Mouse (Mus musculus): ENCODE measurements at regions not wholly inside any gene's neighbourhood (a gene's known extent, or its start where the extent isn't known, plus 50 kb on each side); places are given as distances from the start of the nearest gene placed in this dataset.

DNA sequence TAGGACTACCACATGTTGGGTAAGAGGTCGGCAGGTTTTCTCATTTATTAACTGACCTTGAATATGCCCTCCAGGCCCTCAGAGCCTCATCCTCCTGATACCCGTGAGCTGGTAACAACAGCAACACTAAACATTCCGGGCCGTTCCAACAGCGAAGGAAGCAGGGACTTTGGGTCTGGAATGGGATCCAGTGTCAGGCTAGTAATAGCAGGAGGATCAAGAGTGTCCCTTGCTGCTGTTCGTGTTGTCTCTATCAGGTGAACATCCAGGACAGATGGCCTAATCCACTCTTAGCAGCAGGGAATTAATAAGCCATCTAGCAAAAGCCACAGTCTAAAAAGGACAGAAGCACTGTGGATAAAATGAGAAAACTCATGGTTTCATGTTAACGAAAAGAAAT, 106.7 kb downstream of the Cpeb2 start:
- Histone ChIP-seq H3K4me3 (no peak overlapping the region), H3K27ac (no peak overlapping the region)
- DNase-seq (ENCODE audit: low spot score in 2 of 2), result no peak
- TF ChIP-seq CTCF (conservative IDR thresholded peaks at IDR 0.05), result no peak

GRCm38 (mm10) chr5:43341475-43341874, 108.5 kb downstream of the Cpeb2 start:
- no peak for TF ChIP-seq CTCF (conservative IDR thresholded peaks at IDR 0.05)
- no peak for DNase-seq (ENCODE audit: low spot score in 2 of 2)
- H3K4me3 ChIP-seq, result no peak overlapping the region

DNA sequence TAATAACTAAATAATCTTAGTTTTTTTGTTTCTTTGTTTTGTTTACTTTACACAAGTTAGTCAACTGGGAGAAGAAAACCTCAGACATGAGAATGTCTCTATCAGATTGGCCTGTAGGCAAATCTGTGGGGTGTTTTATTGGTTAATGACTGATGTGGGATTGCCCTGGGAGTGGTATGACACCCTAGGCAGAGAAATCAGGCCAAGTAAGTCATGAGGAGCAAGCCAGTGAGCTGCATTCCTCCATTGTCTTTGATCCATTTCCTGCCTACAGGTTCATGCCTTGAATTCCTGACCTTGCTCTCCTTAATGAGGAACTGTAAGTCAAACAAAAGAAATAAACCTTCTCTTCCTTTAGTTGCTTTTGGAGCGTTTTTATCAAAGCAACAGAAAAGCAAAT, 111.5 kb downstream of the Cpeb2 start:
- no peak for TF ChIP-seq CTCF (conservative IDR thresholded peaks at IDR 0.05)
- DNase-seq (ENCODE audit: low spot score in 2 of 2), result no peak
- H3K4me3 ChIP-seq, result no peak overlapping the region
- no peak overlapping the region for H3K27ac ChIP-seq

More at GRCm38 (mm10) chr5:43341475-43341874, 108.5 kb downstream of the Cpeb2 start:
- H3K27ac ChIP-seq, result no peak overlapping the region

GRCm38 (mm10) chr5:43350987-43351386, 118.0 kb downstream of the Cpeb2 start:
- no peak overlapping the region for H3K27ac ChIP-seq
- TF ChIP-seq CTCF (conservative IDR thresholded peaks at IDR 0.05), result no peak
- DNase-seq (ENCODE audit: low spot score in 2 of 2), result no peak
- H3K4me3 ChIP-seq, result no peak overlapping the region

DNA sequence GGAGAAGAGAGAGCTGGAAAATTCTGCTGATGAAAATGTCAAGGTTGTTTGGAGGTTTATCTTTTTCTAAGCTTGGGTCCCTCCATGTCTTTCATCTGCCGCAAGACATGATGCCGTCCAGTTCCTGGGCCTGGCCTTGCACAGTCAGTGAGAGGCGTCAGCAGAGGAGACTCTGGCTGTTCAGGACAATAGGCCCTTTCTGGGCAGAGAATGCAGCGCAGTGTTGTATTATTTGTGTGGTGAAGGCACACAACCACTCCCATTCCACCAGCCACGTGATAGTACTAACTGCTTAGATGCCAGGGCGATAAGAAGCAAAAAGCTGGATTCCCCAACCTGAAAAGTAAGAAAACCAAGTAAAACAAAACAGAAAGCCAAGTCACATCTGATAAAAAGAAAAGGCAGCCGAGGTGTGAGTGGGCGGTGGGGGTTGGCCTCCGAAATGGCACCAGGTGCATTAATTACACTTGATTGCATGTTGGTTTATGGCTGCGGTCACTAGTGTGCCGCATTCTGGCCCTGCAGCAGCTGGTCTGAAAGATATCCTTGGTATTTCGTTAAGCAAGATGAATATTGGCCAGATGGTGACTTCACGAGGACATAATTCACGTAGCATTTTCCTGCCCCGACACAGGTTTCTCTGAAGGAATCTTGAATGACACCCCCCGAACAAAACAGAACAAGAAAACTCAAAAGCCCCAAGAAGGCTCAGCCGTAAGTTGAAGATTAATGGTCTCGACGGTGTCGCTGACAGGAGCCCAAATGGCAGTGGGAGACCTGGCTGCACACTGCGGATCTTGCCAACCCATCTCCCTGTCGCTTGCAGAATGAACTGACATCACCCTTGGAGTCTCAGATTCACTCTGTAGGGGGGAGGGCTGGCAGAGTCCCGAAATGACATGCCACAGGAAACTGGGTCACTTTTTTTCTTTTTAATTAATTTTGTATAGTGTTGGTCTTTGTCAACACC, 120.3 kb downstream of the Cpeb2 start:
- H3K27ac ChIP-seq, result peak overlapping the region; percentile 47; the same call in 1 of the 2 replicates
- no peak for DNase-seq (ENCODE audit: low spot score in 2 of 2)
- TF ChIP-seq CTCF (conservative IDR thresholded peaks at IDR 0.05), result no peak
- H3K4me3 ChIP-seq, result no peak overlapping the region

DNA sequence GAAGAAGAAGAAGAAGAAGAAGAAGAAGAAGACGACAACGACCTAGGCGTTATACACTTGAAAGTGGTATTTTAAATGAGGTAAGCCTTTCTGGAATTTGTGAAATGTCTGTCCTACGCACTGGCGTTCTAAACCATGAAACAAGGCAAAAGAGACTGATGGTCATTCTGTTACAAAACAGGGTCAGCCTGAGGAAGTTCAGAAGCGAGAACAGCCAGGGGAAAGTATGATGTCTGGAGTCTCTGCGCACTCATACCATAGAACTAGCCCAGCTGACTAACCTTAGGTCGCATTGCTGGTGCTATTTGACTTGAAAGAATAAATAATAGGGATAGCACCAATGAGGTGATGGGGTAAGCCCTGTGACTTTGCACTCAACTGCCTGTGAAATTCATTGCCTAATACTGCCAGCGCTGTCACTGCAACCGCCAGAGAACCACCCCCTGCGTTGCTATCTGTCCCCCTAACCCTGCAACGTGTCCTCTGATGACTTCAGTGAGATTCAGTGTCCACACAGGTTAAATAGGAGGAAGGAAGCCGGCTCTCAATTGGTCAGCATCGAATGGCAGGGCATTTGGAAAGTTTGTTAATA, 121.5 kb downstream of the Cpeb2 start:
- Histone ChIP-seq H3K27ac (peak overlapping the region; percentile 85), H3K4me3 (peak overlapping the region; percentile 52)
- TF ChIP-seq CTCF (conservative IDR thresholded peaks at IDR 0.05), result no peak
- DNase-seq (ENCODE audit: low spot score in 2 of 2), result no peak

- TF ChIP-seq CTCF (conservative IDR thresholded peaks at IDR 0.05), result peak; percentile 30
- DNase-seq (ENCODE audit: low spot score in 2 of 2), result peak; percentile 76 to 86
- Histone ChIP-seq H3K27ac (peak overlapping the region; percentile 85), H3K4me3 (peak overlapping the region; percentile 52)
These were observed 122.1 kb downstream of the Cpeb2 start for GRCm38 (mm10) chr5:43355026-43355580.

DNA sequence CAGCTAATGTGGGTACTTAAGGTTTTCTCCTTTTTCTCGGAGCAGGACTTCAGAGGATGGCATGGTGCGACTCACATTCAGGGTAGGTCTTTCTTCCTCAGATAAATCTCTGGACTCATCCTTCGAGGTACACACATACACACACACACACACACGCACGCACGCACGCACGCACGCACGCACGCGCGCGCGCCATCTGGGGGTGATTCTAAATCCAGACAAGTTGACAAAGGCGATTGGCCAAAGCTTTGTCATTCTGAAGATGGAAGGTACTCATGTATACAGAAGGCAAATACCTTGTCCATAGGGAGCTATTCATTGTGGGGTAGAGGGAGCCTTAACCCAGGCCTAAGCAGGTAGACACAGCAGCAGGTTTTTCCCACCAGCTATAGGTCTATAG, 122.9 kb downstream of the Cpeb2 start:
- TF ChIP-seq CTCF (conservative IDR thresholded peaks at IDR 0.05), result no peak
- no peak for DNase-seq (ENCODE audit: low spot score in 2 of 2)
- peak overlapping the region; percentile 85 for H3K27ac ChIP-seq
- H3K4me3 ChIP-seq, result no peak overlapping the region

GRCm38 (mm10) chr5:43357100-43357680, 124.2 kb downstream of the Cpeb2 start:
- H3K27ac ChIP-seq, result no peak overlapping the region
- H3K4me3 ChIP-seq, result no peak overlapping the region
- no peak for TF ChIP-seq CTCF (conservative IDR thresholded peaks at IDR 0.05)
- no peak for DNase-seq (ENCODE audit: low spot score in 2 of 2)

DNA sequence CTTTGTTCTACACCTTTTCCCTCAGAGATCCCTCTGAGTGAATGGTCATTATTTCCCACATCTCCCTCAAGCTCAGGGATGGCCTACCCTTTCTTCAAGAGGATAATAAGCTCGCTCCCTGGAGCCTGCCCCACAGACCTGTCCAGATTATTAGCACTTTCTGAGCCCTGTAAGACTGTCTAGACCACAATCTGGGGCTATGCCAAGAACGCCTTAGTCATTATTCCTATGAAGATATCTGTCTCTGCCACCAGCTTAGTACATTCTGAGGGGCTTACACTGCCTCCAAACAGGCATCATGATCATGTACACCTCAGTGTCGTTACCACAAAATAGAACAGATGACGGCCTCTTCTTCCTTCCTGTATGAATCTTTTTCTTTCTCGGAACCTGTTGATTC, 124.9 kb downstream of the Cpeb2 start:
- TF ChIP-seq CTCF (conservative IDR thresholded peaks at IDR 0.05), result no peak
- no peak overlapping the region for H3K27ac ChIP-seq

DNA sequence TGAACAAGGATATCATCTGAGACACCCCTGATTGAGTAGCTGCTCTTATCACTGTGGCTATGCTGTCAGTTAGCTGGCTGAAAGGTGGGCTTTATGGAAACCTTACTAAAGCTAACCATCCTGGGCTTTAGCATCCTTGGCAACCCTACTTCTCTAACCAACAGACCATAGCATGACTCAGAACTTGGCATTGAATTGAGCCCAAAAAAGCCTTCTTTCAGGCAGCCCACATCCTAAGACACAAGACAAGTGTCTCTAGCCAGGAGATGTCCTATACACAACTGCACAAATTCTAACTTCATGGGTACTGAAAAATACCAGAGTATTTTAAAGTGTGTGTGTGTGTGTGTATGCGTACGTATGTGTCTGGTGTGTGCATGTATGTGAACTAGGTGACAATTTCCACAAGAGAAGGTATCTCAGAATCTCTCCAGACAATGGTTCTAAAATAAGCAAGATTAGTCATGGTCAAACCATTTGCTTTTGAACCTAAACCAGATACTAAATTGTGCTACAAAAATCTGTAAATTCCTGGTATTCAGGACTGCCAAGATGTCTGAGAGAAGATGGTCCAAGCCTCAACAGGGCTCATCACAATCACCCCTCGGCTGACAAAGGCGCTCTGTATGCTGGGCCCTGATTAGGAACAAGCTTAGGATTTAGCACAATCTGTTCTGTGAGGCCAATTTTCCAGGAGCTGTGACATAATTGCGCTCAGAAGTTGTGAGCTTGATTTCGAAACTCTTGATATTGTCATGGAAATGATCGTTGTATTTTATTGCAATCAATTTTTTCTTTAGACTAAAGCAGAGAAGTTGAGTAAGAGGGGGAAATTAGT, 126.2 kb downstream of the Cpeb2 start:
- H3K4me3 ChIP-seq, result no peak overlapping the region
- peak overlapping the region; percentile 77 for H3K27ac ChIP-seq
- no peak for TF ChIP-seq CTCF (conservative IDR thresholded peaks at IDR 0.05)
- no peak for DNase-seq (ENCODE audit: low spot score in 2 of 2)

More for the DNA sequence above, 124.9 kb downstream of the Cpeb2 start:
- no peak overlapping the region for H3K4me3 ChIP-seq
- DNase-seq (ENCODE audit: low spot score in 2 of 2), result no peak

DNA sequence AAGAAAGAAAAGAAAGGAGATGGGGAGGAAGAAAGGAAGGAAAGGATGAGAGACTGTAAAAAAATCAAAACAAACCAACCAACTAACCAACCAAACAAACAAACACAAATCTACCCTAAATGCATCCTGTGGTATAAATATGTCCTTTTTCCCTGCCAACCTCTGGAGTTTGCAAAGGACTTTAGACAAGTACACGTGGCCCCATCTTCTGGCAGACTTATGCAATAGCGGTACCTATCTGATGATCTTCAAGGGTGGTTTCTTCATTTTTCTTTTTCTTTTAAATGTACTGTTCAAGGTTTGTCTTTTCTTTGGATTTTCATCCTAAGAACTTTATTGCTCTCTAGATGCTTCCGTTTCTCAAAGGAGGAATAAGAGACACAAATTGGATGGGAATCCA, 127.3 kb downstream of the Cpeb2 start:
- Histone ChIP-seq H3K27ac (no peak overlapping the region), H3K4me3 (no peak overlapping the region)
- peak; percentile 77 for TF ChIP-seq CTCF (conservative IDR thresholded peaks at IDR 0.05)
- peak in 1 of 2 experiments; percentile 44 for DNase-seq (ENCODE audit: low spot score in 2 of 2)

Measured in layer of hippocampus, adult 2 months (tissue).